Mouse (Mus musculus): ENCODE measurements at regions not wholly inside any gene's neighbourhood (a gene's known extent, or its start where the extent isn't known, plus 50 kb on each side); places are given as distances from the start of the nearest gene placed in this dataset.

GRCm38 (mm10) chr10:117472568-117472930 is 92.7 kb upstream of the Cpsf6 start:
- TF ChIP-seq CTCF (IDR thresholded peaks at IDR 0.05; ENCODE audit: low read depth), result no peak
- TF ChIP-seq EP300 (optimal IDR thresholded peaks at IDR 0.05), result no peak
